Mouse (Mus musculus): Measurements from ENCODE around the gene Pqlc3. TPM values are rescaled to one million over a fixed set of nuclear protein-coding genes. Genes with fewer than 3 reads are reported as not detected.
"Not testable (repeated sequence)": the region's sequence is repeated elsewhere in the genome, so short reads cannot be mapped to it uniquely, and the experiment has no call there.

Pqlc3 gene
- polyA plus RNA-seq, 1 experiment = 12.6 TPM

DNA sequence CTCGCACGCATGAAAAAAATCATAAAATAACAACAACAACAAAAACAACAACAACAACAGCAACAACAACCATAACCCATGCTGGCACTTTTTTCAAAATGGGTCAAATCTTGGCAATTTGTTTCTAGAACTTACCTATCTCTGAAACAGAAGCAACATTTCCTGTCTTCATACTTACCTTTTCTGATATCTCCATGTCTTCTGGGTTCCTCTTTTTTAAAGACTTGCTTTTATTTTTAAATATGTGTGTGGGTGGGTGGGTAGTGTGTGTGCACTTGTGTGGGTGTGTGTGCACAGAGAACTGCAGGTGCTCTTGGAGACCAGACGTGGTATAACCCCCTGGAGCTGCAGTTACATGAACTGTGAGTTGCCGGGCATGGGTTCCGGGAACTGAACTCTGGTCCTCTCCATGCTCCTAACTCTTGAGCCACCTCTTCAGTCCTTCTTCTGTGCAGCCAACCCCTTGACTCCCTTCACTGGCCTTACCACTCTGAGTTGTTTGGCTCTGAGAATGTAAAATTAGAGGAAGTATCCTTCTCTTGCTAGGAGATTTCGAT is 24.4 kb upstream of the Pqlc3 start:
- Histone ChIP-seq H3K4me3 (no peak overlapping the region), H3K36me3 (ENCODE audit: control insufficient read depth, insufficient read depth) (no peaks in the 10 kb centered on the region), H3K79me2 (ENCODE audit: control insufficient read depth, insufficient read depth) (no peaks in the 10 kb centered on the region), H3ac (ENCODE audit: control insufficient read depth, insufficient read length) (no peak overlapping the region), H3K27me3 (ENCODE audit: control insufficient read depth, insufficient read depth, insufficient read length) (no peaks in the 10 kb centered on the region), H3K4me2 (ENCODE audit: low read depth) (no peak overlapping the region)
- TF ChIP-seq POLR2A (IDR thresholded peaks at IDR 0.05; ENCODE audit: insufficient read length, low read depth) (no peak), MAX (IDR thresholded peaks at IDR 0.05; ENCODE audit: low read depth) (no peak), TCF12 (IDR thresholded peaks at IDR 0.05; ENCODE audit: insufficient read depth, poor library complexity, severe bottlenecking) (no peak), SRF (IDR thresholded peaks at IDR 0.05; ENCODE audit: control insufficient read depth, insufficient read length, low read depth) (no peak), MYOD1 (IDR thresholded peaks at IDR 0.05; ENCODE audit: control insufficient read depth in 1 of 3, insufficient read length in 2 of 3, low read depth in 2 of 3) (no peak), TCF3 (IDR thresholded peaks at IDR 0.05; ENCODE audit: insufficient read length, low read depth) (no peak), REST (IDR thresholded peaks at IDR 0.05; ENCODE audit: insufficient read depth, insufficient read length) (no peak), CEBPB (IDR thresholded peaks at IDR 0.05; ENCODE audit: insufficient read depth, poor library complexity, severe bottlenecking) (no peak), POLR2AphosphoS2 (IDR thresholded peaks at IDR 0.05; ENCODE audit: insufficient read length, low read depth) (no peak), MYOG (IDR thresholded peaks at IDR 0.05; ENCODE audit: control insufficient read depth in 1 of 3, insufficient read depth in 1 of 3, insufficient read length in 2 of 3, low read depth in 2 of 3) (no peak), USF1 (IDR thresholded peaks at IDR 0.05; ENCODE audit: low read depth) (no peak), E2F4 (IDR thresholded peaks at IDR 0.05; ENCODE audit: insufficient read depth) (no peak)

DNA sequence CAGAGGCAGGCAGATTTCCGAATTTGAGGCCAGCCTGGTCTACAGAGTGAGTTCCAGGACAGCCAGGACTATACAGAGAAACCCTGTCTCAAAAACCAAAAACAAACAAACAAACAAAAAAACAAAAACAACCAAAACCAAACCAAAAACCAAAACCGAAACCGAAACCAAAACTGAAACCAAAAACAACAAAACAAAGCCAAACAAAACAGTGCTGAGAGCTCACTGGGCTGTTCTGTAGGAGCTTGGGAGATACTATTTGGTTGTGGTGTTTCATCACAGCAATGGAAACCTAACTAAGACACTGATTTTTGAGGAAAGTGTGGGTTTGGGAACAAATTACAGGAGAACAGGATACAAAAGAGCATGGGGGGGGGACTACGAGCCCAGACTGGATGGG is 21.9 kb upstream of the Pqlc3 start:
- Histone ChIP-seq H3ac (ENCODE audit: control insufficient read depth, insufficient read length) (no peak overlapping the region), H3K4me2 (ENCODE audit: low read depth) (no peak overlapping the region), H3K79me2 (ENCODE audit: control insufficient read depth, insufficient read depth) (no peaks in the 10 kb centered on the region), H3K27me3 (ENCODE audit: control insufficient read depth, insufficient read depth, insufficient read length) (no peaks in the 10 kb centered on the region), H3K4me3 (no peak overlapping the region), H3K36me3 (ENCODE audit: control insufficient read depth, insufficient read depth) (no peaks in the 10 kb centered on the region)
- TF ChIP-seq CEBPB (IDR thresholded peaks at IDR 0.05; ENCODE audit: insufficient read depth, poor library complexity, severe bottlenecking) (no peak), POLR2A (IDR thresholded peaks at IDR 0.05; ENCODE audit: insufficient read length, low read depth) (no peak), REST (IDR thresholded peaks at IDR 0.05; ENCODE audit: insufficient read depth, insufficient read length) (no peak), MYOG (IDR thresholded peaks at IDR 0.05; ENCODE audit: control insufficient read depth in 1 of 3, insufficient read depth in 1 of 3, insufficient read length in 2 of 3, low read depth in 2 of 3) (no peak), MAX (IDR thresholded peaks at IDR 0.05; ENCODE audit: low read depth) (no peak), E2F4 (IDR thresholded peaks at IDR 0.05; ENCODE audit: insufficient read depth) (no peak), SRF (IDR thresholded peaks at IDR 0.05; ENCODE audit: control insufficient read depth, insufficient read length, low read depth) (no peak), TCF12 (IDR thresholded peaks at IDR 0.05; ENCODE audit: insufficient read depth, poor library complexity, severe bottlenecking) (no peak), USF1 (IDR thresholded peaks at IDR 0.05; ENCODE audit: low read depth) (no peak), POLR2AphosphoS2 (IDR thresholded peaks at IDR 0.05; ENCODE audit: insufficient read length, low read depth) (no peak)

DNA sequence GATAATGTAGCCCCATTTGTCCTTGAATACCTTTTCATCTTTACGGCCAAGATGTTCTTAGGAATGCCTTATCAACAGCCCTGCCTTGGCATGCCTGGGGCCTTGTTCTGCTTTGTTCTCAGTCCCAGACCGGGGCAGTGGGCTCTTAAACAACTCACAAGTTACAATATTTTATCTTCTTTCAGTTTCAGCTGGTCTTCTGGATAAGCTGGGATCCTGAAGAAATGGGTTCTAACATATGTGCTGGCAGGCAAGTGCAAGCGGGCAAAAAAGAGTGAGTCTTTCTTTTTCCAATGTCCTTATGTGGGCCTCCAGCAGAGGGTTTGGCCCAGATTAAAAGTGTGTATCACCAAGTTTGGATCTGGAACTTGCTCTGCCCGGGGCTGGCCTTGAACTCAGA is 20.9 kb upstream of the Pqlc3 start:
- not testable (repeated sequence) for H3ac ChIP-seq (ENCODE audit: control insufficient read depth, insufficient read length); H3K4me2 ChIP-seq (ENCODE audit: low read depth); H3K4me3 ChIP-seq; H3K36me3 ChIP-seq (ENCODE audit: control insufficient read depth, insufficient read depth); H3K27me3 ChIP-seq (ENCODE audit: control insufficient read depth, insufficient read depth, insufficient read length); H3K79me2 ChIP-seq (ENCODE audit: control insufficient read depth, insufficient read depth)

- Histone ChIP-seq H3K36me3 (ENCODE audit: control insufficient read depth, insufficient read depth) (no peaks in the 10 kb centered on the region), H3ac (ENCODE audit: control insufficient read depth, insufficient read length) (no peak overlapping the region), H3K79me2 (ENCODE audit: control insufficient read depth, insufficient read depth) (no peaks in the 10 kb centered on the region), H3K4me3 (no peak overlapping the region), H3K27me3 (ENCODE audit: control insufficient read depth, insufficient read depth, insufficient read length) (no peaks in the 10 kb centered on the region), H3K4me2 (ENCODE audit: low read depth) (no peak overlapping the region)
- TF ChIP-seq POLR2AphosphoS2 (IDR thresholded peaks at IDR 0.05; ENCODE audit: insufficient read length, low read depth) = no peak
- no peak for TF ChIP-seq TCF12 (IDR thresholded peaks at IDR 0.05; ENCODE audit: insufficient read depth, poor library complexity, severe bottlenecking)
- no peak for TF ChIP-seq POLR2A (IDR thresholded peaks at IDR 0.05; ENCODE audit: insufficient read length, low read depth)
- no peak for TF ChIP-seq E2F4 (IDR thresholded peaks at IDR 0.05; ENCODE audit: insufficient read depth)
- no peak for TF ChIP-seq USF1 (IDR thresholded peaks at IDR 0.05; ENCODE audit: low read depth)
- TF ChIP-seq MYOD1 (IDR thresholded peaks at IDR 0.05; ENCODE audit: control insufficient read depth in 1 of 3, insufficient read length in 2 of 3, low read depth in 2 of 3) = no peak
- no peak for TF ChIP-seq MYOG (IDR thresholded peaks at IDR 0.05; ENCODE audit: control insufficient read depth in 1 of 3, insufficient read depth in 1 of 3, insufficient read length in 2 of 3, low read depth in 2 of 3)
- TF ChIP-seq MAX (IDR thresholded peaks at IDR 0.05; ENCODE audit: low read depth) = no peak
- TF ChIP-seq CEBPB (IDR thresholded peaks at IDR 0.05; ENCODE audit: insufficient read depth, poor library complexity, severe bottlenecking) = no peak
- no peak for TF ChIP-seq SRF (IDR thresholded peaks at IDR 0.05; ENCODE audit: control insufficient read depth, insufficient read length, low read depth)
- no peak for TF ChIP-seq REST (IDR thresholded peaks at IDR 0.05; ENCODE audit: insufficient read depth, insufficient read length)
- no peak for TF ChIP-seq TCF3 (IDR thresholded peaks at IDR 0.05; ENCODE audit: insufficient read length, low read depth)
Measured at GRCm38 (mm10) chr12:17018468-17018867, 18.3 kb upstream of the Pqlc3 start.

- H3K4me3 ChIP-seq = no peak overlapping the region
- H3K79me2 ChIP-seq (ENCODE audit: control insufficient read depth, insufficient read depth) = no peaks in the 10 kb centered on the region
- no peak overlapping the region for H3K4me2 ChIP-seq (ENCODE audit: low read depth)
- no peak overlapping the region for H3ac ChIP-seq (ENCODE audit: control insufficient read depth, insufficient read length)
- TF ChIP-seq REST (IDR thresholded peaks at IDR 0.05; ENCODE audit: insufficient read depth, insufficient read length) (no peak), SRF (IDR thresholded peaks at IDR 0.05; ENCODE audit: control insufficient read depth, insufficient read length, low read depth) (no peak), USF1 (IDR thresholded peaks at IDR 0.05; ENCODE audit: low read depth) (no peak), POLR2AphosphoS2 (IDR thresholded peaks at IDR 0.05; ENCODE audit: insufficient read length, low read depth) (no peak), E2F4 (IDR thresholded peaks at IDR 0.05; ENCODE audit: insufficient read depth) (no peak), MYOG (IDR thresholded peaks at IDR 0.05; ENCODE audit: control insufficient read depth in 1 of 3, insufficient read depth in 1 of 3, insufficient read length in 2 of 3, low read depth in 2 of 3) (no peak), POLR2A (IDR thresholded peaks at IDR 0.05; ENCODE audit: insufficient read length, low read depth) (no peak), MYOD1 (IDR thresholded peaks at IDR 0.05; ENCODE audit: control insufficient read depth in 1 of 3, insufficient read length in 2 of 3, low read depth in 2 of 3) (no peak), CEBPB (IDR thresholded peaks at IDR 0.05; ENCODE audit: insufficient read depth, poor library complexity, severe bottlenecking) (no peak), TCF3 (IDR thresholded peaks at IDR 0.05; ENCODE audit: insufficient read length, low read depth) (no peak), TCF12 (IDR thresholded peaks at IDR 0.05; ENCODE audit: insufficient read depth, poor library complexity, severe bottlenecking) (no peak), MAX (IDR thresholded peaks at IDR 0.05; ENCODE audit: low read depth) (no peak)
- H3K36me3 ChIP-seq (ENCODE audit: control insufficient read depth, insufficient read depth) = no peaks in the 10 kb centered on the region
- H3K27me3 ChIP-seq (ENCODE audit: control insufficient read depth, insufficient read depth, insufficient read length) = no peaks in the 10 kb centered on the region
Measured at GRCm38 (mm10) chr12:17015711-17016110, 15.5 kb upstream of the Pqlc3 start.

All from myocyte (in vitro differentiated cells).